Mouse (Mus musculus) testis, adult 2 months (tissue): ENCODE data around the gene Thrsp.

ENCODE experiments used
- CTCF ChIP-seq: fragments of 200-500 bp; IDR thresholded peaks from 2 replicates; pipeline ENCODE4 v1.5.1; 2012; ENCODE audit warnings: low read depth, mild to moderate bottlenecking, inconsistent platforms, low read length, moderate library complexity; ENCODE audit not compliant: control insufficient read depth, insufficient read depth, insufficient replicate concordance
- POLR2A ChIP-seq: fragments of 200-500 bp; IDR thresholded peaks from 2 replicates; pipeline ENCODE4 v1.6.1; 2012; ENCODE audit warnings: low read depth, mild to moderate bottlenecking, inconsistent platforms, low read length, moderate library complexity; ENCODE audit not compliant: control insufficient read depth

DNA sequence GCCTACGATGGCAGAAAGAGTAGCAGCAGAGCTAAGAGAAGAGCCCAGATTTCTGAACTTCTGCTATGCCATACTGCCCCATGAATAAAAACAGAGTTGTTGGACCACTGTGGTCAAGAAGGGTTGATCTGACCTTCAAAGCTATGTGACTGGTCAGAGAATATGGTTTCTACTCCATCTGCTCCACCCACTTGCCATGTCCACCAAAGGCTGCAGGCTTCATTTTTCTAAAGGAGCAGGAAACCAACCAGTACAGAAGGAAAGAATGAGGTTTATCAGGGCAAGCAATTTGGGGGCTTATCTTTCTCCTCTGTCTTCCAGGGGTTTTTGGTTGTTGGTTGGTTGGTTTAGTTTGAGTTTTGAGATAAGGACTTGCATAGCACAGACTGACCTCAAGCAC, 3.5 kb downstream of the Thrsp start:
- TF ChIP-seq CTCF (no peak), POLR2A (no peak)
